Mouse (Mus musculus) thymus, postnatal 4 days (tissue): ENCODE data around the gene As3mt.
A peak's percentile ranks its signal among the peaks of the same experiment; 100 is the strongest.
"Not testable (repeated sequence)": the region's sequence is repeated elsewhere in the genome, so short reads cannot be mapped to it uniquely, and the experiment has no call there.

Experiments
- DNase-seq: peaks from one replicate; pipeline ENCODE4 v3.0.0; 2021

Gene As3mt

DNA sequence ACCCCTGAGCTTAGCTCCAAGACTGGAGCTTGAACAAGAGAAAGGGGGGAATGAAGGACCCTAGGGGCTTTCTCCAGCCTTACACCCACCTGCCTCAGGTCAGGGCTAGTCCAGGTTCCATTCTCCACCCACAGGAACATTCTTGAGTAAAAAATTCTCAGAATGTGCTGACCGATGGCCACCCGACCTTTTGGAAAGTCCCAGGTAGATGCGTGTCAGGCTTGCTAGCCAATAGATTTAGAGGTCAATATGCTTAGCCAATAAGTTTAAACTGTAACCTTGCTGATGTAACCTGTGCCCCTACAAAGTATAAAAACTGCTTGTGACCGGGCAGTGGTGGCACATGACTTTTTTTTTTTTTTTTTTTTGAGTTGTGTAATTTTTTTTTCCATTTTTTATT, 49.0 kb downstream of the As3mt start:
- DNase-seq, result no peak

DNA sequence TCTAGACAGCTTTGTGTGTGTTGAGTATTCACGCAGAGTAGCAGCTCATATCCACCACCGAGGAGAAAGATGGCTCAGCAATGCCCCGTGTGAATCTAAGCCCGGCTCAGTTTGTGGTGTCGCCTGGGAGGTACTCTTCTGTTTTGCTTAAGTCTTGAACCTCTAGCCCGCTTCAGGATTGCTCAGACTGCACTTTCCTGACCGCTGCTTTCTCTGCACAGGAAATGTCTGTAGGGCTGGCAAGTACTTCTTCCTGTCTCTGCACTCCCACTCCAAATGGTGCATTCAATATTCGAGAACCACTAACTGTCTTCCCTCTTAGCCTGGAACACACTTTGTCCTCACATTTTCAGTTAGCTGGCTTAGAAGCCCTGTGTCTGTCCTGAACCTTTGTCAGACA, 51.8 kb downstream of the As3mt start:
- DNase-seq, result peak; percentile 35

DNA sequence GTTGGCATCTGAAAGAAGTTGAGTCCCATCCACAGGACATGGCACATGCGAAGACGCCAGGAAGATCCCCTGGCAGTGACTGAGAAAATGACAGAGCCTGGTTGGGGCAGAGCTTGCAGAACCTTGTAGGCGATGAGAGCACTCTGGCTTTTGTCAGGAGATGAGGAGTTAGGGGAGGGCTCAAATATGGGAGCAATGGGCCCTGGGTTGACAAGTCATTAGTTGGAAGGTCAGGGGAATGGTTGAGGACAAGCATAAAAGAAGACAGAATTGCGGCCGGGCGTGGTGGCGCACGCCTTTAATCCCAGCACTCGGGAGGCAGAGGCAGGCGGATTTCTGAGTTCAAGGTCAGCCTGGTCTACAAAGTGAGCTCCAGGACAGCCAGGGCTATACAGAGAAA, 52.7 kb downstream of the As3mt start:
- DNase-seq, result not testable (repeated sequence)

DNA sequence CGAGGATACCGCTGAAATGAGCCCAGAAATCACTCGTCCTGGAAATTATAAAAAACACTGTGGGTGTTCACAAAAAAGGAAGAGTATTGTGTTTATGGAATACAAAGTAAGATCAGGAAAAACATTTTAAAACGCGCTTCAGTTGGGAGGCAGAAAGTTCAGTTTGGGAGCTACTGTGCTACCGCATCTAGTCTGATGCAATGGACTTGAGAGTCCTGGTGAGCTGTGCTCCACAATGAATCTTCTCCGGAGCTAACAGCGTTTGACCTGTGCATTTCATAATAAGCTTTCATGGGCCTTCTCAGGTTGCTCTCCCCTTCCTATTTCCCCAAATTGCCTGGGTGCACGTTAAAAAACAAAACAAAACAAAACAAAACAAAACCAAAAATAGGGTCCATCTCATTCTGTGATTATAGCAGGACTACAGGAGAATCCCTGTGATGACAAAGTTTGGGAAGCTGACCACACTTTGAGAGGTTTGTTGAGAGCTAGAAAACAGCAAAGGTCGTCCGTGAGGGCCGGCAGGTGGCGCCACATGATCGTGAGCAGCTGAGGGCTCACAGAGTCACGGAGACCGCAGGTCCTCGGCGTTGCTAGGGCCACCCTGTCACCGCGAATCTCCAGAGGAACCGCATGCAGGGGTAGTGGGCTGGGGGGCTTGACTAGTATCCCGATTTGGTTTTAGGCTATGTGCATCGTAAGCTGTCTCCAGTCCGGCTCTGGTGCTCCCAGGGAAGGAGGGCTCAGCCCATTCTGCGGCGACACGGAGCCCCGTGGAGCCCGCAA, 53.3 kb downstream of the As3mt start:
- peak; percentile 93 for DNase-seq

DNA sequence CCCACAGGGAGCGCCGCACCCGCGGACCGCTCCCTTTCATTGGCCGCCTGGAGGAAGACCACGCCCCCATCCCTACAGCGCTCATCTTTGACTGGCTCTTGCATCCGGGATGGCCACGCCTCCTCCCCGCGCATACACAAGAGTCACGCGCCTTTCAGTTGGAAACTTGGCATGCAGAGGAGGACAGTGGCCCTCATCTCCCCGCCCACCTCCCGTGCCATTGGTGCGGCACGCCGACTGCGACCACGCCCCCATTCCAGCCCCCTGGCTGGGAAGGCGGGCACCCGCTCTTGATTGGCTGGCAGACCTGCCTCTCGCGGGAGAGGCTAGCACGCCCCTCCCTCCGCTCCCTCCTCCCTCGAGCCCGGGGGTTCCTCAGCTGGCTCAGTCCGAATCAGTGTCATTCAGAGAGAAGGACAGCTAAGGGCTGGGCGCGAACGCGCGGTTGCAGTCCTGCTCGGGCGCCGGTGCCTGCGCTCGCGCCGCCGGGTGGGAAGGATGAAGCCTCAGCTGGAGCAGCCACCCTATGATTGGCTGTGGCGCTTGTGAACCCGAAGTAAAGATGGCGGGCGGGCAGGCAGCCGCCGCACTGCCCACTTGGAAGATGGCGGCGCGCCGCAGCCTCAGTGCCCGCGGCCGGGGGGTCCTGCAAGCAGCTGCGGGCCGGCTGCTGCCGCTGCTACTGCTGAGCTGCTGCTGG, 54.1 kb downstream of the As3mt start, which contains the start of gene Cnnm2:
Cnnm2 (plus strand) TSS at position 350 of the 700 bp plus-strand sequence.
- peak; percentile 100 for DNase-seq

DNA sequence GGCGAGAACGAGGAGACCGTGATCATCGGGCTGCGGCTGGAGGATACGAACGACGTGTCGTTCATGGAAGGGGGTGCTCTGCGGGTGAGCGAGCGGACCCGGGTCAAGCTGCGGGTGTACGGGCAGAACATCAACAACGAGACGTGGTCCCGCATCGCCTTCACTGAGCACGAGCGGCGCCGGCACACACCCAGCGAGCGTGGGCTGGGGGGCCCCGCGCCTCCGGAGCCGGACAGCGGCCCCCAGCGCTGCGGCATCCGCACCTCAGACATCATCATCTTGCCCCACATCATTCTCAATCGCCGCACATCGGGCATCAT, 54.7 kb downstream of the As3mt start:
- DNase-seq, result no peak

DNA sequence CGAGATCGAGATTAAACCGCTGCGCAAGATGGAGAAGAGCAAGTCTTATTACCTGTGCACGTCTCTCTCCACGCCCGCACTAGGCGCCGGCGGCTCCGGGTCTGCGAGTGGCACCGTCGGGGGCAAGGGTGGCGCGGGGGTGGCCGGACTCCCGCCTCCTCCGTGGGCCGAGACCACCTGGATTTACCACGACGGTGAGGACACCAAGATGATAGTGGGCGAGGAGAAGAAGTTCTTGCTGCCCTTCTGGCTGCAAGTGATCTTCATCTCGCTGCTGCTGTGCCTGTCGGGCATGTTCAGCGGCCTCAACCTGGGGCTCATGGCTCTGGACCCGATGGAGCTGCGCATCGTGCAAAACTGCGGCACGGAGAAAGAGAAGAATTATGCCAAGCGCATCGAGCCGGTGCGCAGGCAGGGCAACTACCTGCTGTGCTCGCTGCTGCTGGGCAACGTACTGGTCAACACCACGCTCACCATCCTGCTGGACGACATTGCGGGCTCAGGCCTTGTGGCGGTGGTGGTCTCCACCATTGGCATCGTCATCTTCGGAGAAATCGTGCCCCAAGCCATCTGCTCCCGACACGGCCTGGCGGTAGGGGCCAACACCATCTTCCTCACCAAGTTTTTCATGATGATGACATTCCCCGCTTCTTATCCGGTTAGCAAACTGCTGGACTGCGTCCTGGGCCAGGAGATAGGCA, 55.2 kb downstream of the As3mt start:
- DNase-seq, result peak; percentile 61

DNA sequence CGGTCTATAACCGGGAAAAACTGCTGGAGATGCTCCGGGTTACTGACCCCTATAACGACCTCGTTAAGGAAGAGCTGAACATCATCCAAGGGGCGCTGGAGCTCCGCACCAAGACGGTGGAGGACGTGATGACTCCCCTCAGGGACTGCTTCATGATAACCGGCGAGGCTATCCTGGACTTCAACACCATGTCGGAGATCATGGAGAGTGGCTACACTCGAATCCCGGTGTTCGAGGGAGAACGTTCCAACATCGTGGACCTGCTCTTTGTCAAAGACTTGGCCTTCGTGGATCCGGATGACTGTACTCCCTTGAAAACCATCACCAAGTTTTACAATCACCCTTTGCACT, 55.7 kb downstream of the As3mt start:
- peak; percentile 30 for DNase-seq

DNA sequence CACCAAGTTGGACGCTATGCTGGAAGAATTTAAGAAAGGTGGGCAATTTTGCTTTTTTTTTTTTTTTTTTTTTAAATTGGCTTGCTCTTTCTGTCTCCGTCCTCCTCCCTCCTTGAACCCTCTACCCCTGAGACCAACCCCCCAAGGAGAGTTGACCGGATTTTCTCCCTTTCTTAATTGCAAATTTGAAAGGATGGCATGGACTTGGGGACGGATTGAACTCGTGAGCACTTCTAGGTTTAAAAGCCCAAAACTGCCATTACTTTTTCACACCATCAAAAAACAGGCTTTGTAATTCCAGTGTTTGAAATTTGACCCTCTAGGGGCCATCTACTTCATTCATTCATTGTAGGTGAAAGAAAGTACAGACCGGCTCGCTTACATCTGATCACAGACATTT, 56.1 kb downstream of the As3mt start:
- DNase-seq, result no peak

DNA sequence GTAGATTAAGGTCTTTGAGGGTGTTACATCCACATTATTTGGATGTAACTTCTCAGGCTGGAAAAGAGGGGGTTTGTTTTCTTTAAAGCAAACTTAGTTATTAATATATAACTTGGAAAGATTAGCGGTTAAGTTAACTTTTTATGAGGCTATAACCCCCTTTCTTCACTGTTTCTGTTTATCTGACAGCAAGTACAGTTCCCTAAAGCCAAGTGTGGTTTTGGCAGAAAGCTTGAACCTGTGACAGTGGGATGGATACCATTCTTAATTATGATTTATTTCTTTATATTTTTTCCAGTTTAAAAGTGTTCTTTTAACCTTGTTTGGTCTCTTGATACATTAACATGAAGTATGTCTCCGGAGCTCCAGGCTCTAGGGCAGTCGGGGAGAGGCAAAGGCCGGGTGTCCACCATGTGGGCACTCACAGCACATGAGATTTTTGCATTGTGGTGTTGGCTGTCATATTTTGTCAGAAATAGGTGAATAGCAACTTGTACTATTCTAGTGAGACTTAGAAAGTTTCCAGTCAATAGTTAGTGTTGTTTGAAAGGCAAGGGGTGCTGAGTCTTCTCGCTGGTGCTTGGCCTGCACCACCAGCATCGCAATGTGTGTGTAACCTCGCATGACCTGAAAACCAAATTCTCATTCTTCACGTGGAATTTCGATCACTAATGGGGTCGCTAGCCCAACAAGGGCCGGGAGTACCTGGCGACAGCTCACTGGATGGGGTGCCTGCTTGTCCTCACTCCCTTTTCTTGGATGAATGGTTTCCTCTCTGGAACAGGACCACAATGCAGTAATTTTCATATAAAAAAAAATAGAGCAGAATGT, 56.9 kb downstream of the As3mt start:
- DNase-seq, result no peak

DNA sequence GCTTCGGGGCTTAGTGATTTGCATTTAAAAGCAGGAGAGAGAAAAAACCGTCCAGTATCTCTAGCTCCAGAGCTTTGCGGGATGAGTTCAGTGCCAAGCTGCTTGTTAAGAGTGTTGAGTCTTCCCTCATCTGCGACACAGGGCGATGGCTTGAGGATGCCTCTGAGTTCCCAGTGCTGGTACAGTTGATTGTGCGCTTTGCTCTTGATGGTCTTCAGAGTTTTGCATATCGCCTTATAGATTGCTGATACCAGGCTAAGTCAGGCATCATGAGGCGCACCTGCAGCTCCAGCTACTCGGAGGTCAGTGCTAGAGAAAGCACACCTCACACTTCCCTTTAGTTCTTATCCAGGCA, 57.5 kb downstream of the As3mt start:
- no peak for DNase-seq

DNA sequence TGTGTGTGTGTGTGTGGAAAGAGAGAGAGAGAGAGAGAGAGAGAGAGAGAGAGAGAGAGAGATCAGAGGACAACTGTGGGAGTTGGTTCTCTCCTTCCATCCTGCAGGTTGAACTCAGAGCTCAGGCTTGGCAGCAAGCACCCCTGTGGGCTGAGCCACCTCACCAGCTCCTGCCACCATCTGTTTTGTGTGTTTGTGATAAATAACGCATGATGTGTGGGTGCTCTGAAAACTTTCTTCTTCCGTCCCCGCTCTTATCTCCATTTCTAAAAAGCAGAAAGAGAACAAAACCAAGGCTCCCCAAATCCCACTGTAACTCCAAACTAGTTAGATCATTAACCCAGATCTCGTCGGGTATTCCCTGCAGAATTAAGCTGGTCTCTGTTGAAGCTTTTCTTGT, 58.9 kb downstream of the As3mt start:
- no peak for DNase-seq

DNA sequence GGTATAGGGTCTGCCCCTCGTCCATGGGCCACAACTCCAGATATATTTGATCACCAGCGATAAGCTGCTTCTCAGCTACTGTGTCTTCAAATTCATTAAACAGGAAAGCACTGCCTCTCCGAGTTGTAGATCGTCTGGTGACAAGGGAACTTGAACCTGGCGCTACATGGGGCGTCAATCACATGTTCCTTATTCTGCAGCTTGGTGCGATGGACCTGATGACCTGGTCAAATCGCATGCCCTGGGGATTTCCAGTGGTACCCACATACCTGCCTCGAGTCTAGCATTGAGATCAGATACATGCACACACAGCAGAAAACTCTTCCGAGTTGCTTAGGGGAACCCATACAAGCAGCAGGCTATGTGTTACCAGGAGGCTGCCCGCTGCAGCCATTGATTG, 62.5 kb downstream of the As3mt start:
- DNase-seq, result no peak

DNA sequence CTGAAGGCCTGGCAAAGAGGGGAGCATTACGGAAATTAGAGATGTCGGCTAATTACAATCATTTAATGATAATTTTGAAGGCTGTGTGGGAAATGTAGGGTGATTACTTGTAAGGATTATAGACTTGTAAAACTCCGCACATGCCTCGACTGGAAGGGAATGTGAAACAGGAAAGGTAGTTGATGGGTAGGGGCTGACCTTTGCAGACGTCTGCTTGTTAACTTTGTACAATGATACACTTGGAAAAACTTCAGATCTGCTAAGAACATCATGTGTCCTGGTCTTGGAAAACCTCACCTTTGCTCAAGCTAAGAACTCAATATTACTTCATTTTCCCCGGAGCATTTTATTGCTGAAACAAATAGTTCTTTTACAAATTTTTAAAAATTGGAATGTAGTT, 64.5 kb downstream of the As3mt start:
- no peak for DNase-seq

DNA sequence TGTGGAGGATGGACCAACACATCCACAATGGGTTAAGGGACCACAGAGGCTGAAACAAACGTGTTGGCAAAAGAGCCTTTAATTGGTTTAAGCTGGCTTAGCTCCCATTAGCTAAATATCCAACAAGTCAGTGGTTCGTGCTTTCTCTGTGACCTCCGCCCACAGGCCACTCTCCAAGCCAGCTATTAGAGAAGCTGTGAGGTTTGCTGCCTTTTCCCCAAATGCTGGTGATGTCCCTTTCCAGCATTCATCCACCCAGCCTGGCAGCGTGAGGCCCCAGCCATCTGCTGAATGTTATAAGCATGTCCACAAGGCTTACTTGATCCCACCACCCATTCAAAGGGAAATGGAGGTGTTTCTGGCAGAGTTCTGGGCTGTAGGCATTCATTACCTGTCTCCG, 69.1 kb downstream of the As3mt start:
- no peak for DNase-seq

DNA sequence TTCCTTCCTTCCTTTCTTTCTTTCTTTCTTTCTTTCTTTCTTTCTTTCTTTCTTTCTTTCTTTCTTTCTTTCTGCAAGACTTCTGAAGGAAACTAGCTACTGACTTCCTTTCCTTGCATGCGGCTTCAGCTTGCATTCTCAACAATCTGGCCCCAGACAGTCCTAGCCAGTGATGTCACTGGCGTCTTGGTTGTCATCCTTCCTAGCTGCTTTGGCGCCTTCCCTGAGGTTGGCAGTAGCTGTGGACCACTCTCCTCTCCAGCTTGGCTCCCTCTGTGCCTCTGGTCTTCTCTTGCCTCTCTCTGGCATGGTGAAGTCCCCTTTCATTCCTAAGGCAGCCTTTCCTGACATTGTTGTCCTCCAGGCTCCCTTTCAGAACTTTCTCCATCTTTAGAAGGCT, 69.6 kb downstream of the As3mt start:
- no peak for DNase-seq

DNA sequence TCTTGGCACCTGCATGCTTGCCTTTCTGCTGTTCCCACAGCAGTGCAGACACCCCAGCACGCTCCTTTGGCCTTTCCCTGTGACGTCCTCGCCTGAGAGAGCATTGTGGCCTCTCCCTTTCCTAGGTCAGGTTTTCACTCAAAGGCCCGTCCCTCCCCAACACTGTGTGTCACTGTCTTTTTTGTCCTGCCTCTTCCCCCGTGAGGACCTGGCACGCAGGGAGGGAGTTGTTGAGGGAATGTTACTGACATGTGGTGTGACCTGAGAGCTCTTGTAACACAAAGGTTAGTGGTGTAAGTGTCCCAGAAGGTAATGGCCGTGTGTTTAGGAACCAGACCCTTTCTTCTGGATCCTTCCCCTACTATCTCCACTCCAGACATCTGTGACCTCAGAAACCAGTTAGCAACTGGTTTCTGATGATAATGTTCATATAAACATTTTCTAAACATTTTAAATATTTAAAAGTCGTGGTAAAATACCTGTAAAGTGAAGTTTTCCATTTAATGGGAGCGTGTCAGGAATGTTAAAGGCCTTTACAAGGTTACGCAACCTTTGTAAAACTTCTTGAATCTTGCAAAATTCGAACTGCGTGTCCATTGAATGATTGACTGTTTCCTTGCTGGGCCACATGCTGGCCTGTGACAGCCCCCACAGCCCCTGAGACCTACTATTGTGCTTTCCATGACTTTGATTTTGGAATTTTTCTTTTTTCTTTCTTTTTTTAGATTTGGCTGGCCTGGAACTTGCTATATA, 70.8 kb downstream of the As3mt start:
- no peak for DNase-seq

DNA sequence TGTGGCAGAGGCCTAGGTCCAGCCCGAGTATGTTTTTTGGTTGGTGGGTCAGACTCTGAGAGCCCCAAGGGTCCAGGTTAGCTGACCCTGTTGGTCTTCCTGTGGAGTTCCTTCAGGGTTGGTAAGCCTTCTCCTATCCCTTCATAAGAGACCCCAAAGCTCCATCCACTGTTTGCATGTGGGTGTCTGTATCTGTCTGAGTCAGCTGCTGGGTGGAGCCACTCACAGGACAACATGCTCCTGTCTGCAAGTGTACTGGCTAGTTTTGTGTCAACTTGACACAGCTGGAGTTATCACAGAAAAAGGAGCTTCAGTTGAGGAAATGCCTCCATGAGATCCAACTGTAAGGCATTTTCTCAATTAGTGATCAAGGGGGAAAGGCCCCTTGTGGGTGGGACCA, 71.9 kb downstream of the As3mt start:
- DNase-seq, result not testable (repeated sequence)

DNA sequence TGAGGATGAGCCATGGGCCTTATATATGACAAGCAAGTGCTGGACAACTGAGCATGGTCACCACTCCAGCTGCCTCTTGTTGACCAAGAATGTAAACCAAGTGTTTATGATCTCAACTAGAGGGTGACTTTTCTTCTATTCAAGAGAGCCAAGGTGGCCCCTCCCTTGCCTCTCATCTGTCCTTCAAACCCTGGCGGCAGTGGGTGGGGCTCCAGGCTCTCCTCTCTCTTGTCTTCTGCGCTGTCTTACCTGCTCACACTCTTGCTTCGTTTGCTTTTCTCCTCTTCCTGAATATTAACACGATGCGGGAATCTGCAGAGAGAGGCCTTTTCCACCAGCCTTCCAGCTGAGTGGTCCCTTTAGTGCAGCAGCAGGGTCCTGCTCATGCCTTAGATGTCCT, 76.8 kb downstream of the As3mt start:
- DNase-seq, result no peak

DNA sequence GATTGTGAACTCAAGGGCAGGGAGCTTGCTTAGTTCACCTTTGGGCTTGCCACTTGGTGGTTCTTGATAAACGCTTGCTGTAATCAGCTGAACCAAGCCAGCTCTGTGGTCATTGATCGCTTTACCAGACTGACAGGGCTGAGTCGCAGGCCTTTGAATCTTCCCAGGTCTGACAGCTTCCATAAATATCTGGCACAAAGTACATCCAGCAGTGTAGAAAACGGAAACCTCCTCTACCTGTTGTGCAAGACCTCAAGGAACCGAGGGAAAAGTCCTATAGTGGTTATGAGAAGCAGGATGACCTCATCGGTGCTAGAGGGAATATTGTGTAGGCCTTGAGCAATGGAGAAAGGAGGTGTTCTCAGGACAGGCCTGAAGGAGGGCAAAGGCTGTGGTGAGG, 77.2 kb downstream of the As3mt start:
- DNase-seq, result no peak

DNA sequence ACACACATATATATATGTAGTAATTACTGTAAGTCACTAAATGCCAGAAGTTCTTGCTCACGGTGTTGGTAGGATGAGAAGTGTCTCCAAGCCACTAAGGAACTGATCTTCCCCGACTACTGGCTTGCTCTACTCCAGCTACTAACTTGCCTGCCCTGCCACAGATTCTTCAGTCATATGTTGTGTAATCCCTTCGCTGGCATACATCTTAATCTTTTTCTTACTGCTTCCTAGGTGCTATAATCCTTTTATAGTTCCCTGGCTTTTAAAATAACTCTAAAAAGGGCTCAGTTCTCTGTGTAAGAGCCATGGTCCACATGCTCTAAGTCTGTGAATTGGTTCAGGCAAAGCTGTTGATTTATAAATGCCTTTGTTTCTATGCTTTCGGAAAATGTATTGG, 78.4 kb downstream of the As3mt start:
- DNase-seq, result no peak

DNA sequence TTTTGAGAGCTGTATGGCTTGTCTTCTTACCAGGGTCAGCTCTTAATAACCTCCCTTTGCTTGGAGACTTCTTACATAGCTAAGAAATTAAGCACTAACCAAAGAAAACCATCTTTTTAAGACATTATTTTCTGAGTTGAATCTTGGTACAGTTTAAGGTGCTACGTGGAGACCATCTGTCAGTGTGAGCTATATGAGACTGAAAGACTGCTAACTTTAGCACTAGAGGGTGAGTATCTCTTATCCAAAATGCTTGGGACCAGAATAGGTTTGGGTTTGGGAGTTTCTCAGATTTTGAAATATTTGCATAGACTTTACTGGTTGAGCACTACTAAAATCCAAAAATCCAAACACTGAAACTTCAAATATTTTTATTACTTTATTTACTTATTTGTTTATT, 82.5 kb downstream of the As3mt start:
- no peak for DNase-seq
